Mouse (Mus musculus): ENCODE data around the gene E330017A01Rik.

Gene E330017A01Rik

GRCm38 (mm10) chr16:58627597-58628335 lies 10.8 kb downstream of the E330017A01Rik start:
- Histone ChIP-seq H3K36me3 (ENCODE audit: insufficient read depth, low read length) (no peaks in the 10 kb centered on the region), H3K4me1 (replicated peaks; ENCODE audit: low read depth, low read length) (peaks cover 16% of the 10 kb centered on the region), H3K27me3 (ENCODE audit: insufficient read depth, low read length) (no peaks in the 10 kb centered on the region), H3K4me3 (replicated peaks; ENCODE audit: low read length) (no peak overlapping the region), H3K9me3 (ENCODE audit: low read length) (no peaks in the 10 kb centered on the region)
- TF ChIP-seq CTCF (conservative IDR thresholded peaks at IDR 0.05; ENCODE audit: low read length) (no peak), NANOG (IDR thresholded peaks at IDR 0.05; ENCODE audit: borderline replicate concordance, low read length) (no peak)

GRCm38 (mm10) chr16:58623944-58624343 lies 14.6 kb downstream of the E330017A01Rik start:
- TF ChIP-seq CTCF (conservative IDR thresholded peaks at IDR 0.05; ENCODE audit: low read length) (peak; percentile 68), POU5F1 (IDR thresholded peaks at IDR 0.05; ENCODE audit: borderline replicate concordance, low read length) (no peak), NANOG (IDR thresholded peaks at IDR 0.05; ENCODE audit: borderline replicate concordance, low read length) (no peak)

GRCm38 (mm10) chr16:58623114-58623513 lies 15.4 kb downstream of the E330017A01Rik start:
- H3K4me1 ChIP-seq (replicated peaks; ENCODE audit: low read depth, low read length), result peaks cover 31% of the 10 kb centered on the region
- no peaks in the 10 kb centered on the region for H3K27me3 ChIP-seq (ENCODE audit: insufficient read depth, low read length)
- H3K4me3 ChIP-seq (replicated peaks; ENCODE audit: low read length), result no peak overlapping the region
- TF ChIP-seq POU5F1 (IDR thresholded peaks at IDR 0.05; ENCODE audit: borderline replicate concordance, low read length), result no peak
- no peak for TF ChIP-seq NANOG (IDR thresholded peaks at IDR 0.05; ENCODE audit: borderline replicate concordance, low read length)
- TF ChIP-seq CTCF (conservative IDR thresholded peaks at IDR 0.05; ENCODE audit: low read length), result no peak
- H3K9me3 ChIP-seq (ENCODE audit: low read length), result no peaks in the 10 kb centered on the region
- H3K36me3 ChIP-seq (ENCODE audit: insufficient read depth, low read length), result no peaks in the 10 kb centered on the region

More at GRCm38 (mm10) chr16:58623944-58624343, 14.6 kb downstream of the E330017A01Rik start:
- H3K9me3 ChIP-seq (ENCODE audit: low read length), result no peaks in the 10 kb centered on the region
- H3K27me3 ChIP-seq (ENCODE audit: insufficient read depth, low read length), result no peaks in the 10 kb centered on the region
- H3K4me3 ChIP-seq (replicated peaks; ENCODE audit: low read length), result no peak overlapping the region
- H3K4me1 ChIP-seq (replicated peaks; ENCODE audit: low read depth, low read length), result peaks cover 31% of the 10 kb centered on the region
- H3K36me3 ChIP-seq (ENCODE audit: insufficient read depth, low read length), result no peaks in the 10 kb centered on the region

- Histone ChIP-seq H3K4me3 (replicated peaks; ENCODE audit: low read length) (no peak overlapping the region), H3K9me3 (ENCODE audit: low read length) (no peaks in the 10 kb centered on the region), H3K36me3 (ENCODE audit: insufficient read depth, low read length) (no peaks in the 10 kb centered on the region), H3K4me1 (replicated peaks; ENCODE audit: low read depth, low read length) (peaks cover 31% of the 10 kb centered on the region), H3K27me3 (ENCODE audit: insufficient read depth, low read length) (no peaks in the 10 kb centered on the region)
- TF ChIP-seq NANOG (IDR thresholded peaks at IDR 0.05; ENCODE audit: borderline replicate concordance, low read length) (no peak), CTCF (conservative IDR thresholded peaks at IDR 0.05; ENCODE audit: low read length) (no peak), POU5F1 (IDR thresholded peaks at IDR 0.05; ENCODE audit: borderline replicate concordance, low read length) (no peak)
Measured at GRCm38 (mm10) chr16:58622377-58622776, 16.2 kb downstream of the E330017A01Rik start.

- TF ChIP-seq POU5F1 (IDR thresholded peaks at IDR 0.05; ENCODE audit: borderline replicate concordance, low read length), result no peak
- no peak for TF ChIP-seq NANOG (IDR thresholded peaks at IDR 0.05; ENCODE audit: borderline replicate concordance, low read length)
- TF ChIP-seq CTCF (conservative IDR thresholded peaks at IDR 0.05; ENCODE audit: low read length), result no peak
- H3K36me3 ChIP-seq (ENCODE audit: insufficient read depth, low read length), result no peaks in the 10 kb centered on the region
- no peak overlapping the region for H3K4me3 ChIP-seq (replicated peaks; ENCODE audit: low read length)
- no peaks in the 10 kb centered on the region for H3K9me3 ChIP-seq (ENCODE audit: low read length)
- H3K4me1 ChIP-seq (replicated peaks; ENCODE audit: low read depth, low read length), result peaks cover 26% of the 10 kb centered on the region
- no peaks in the 10 kb centered on the region for H3K27me3 ChIP-seq (ENCODE audit: insufficient read depth, low read length)
Measured at GRCm38 (mm10) chr16:58617346-58617745, 21.2 kb downstream of the E330017A01Rik start.

GRCm38 (mm10) chr16:58616878-58617277 lies 21.7 kb downstream of the E330017A01Rik start, which contains the start of gene Gm813:
TSS of gene Gm813 (minus strand) at chr16:58616978.
- no peak for TF ChIP-seq NANOG (IDR thresholded peaks at IDR 0.05; ENCODE audit: borderline replicate concordance, low read length)
- no peak for TF ChIP-seq POU5F1 (IDR thresholded peaks at IDR 0.05; ENCODE audit: borderline replicate concordance, low read length)
- no peak for TF ChIP-seq CTCF (conservative IDR thresholded peaks at IDR 0.05; ENCODE audit: low read length)
- no peaks in the 10 kb centered on the region for H3K27me3 ChIP-seq (ENCODE audit: insufficient read depth, low read length)
- no peaks in the 10 kb centered on the region for H3K36me3 ChIP-seq (ENCODE audit: insufficient read depth, low read length)
- no peaks in the 10 kb centered on the region for H3K9me3 ChIP-seq (ENCODE audit: low read length)
- H3K4me3 ChIP-seq (replicated peaks; ENCODE audit: low read length), result no peak within 1 kb of the TSS
- peaks cover 24% of the 10 kb centered on the region for H3K4me1 ChIP-seq (replicated peaks; ENCODE audit: low read depth, low read length)

- TF ChIP-seq POU5F1 (IDR thresholded peaks at IDR 0.05; ENCODE audit: borderline replicate concordance, low read length) (no peak), NANOG (IDR thresholded peaks at IDR 0.05; ENCODE audit: borderline replicate concordance, low read length) (no peak), CTCF (conservative IDR thresholded peaks at IDR 0.05; ENCODE audit: low read length) (no peak)
Measured at GRCm38 (mm10) chr16:58612969-58613368, 25.6 kb downstream of the E330017A01Rik start.

GRCm38 (mm10) chr16:58607101-58607500 lies 31.4 kb downstream of the E330017A01Rik start:
- no peak overlapping the region for H3K4me3 ChIP-seq (replicated peaks; ENCODE audit: low read length)
- TF ChIP-seq NANOG (IDR thresholded peaks at IDR 0.05; ENCODE audit: borderline replicate concordance, low read length), result no peak
- H3K36me3 ChIP-seq (ENCODE audit: insufficient read depth, low read length), result no peaks in the 10 kb centered on the region
- no peaks in the 10 kb centered on the region for H3K27me3 ChIP-seq (ENCODE audit: insufficient read depth, low read length)
- H3K9me3 ChIP-seq (ENCODE audit: low read length), result no peaks in the 10 kb centered on the region
- H3K4me1 ChIP-seq (replicated peaks; ENCODE audit: low read depth, low read length), result 0 out of 2 replicates have a peak, but pooled peaks cover 3% of the 10 kb centered on the region

More at GRCm38 (mm10) chr16:58612969-58613368, 25.6 kb downstream of the E330017A01Rik start:
- peaks cover 8% of the 10 kb centered on the region for H3K4me1 ChIP-seq (replicated peaks; ENCODE audit: low read depth, low read length)
- H3K36me3 ChIP-seq (ENCODE audit: insufficient read depth, low read length), result no peaks in the 10 kb centered on the region
- H3K27me3 ChIP-seq (ENCODE audit: insufficient read depth, low read length), result no peaks in the 10 kb centered on the region
- H3K4me3 ChIP-seq (replicated peaks; ENCODE audit: low read length), result no peak overlapping the region
- H3K9me3 ChIP-seq (ENCODE audit: low read length), result no peaks in the 10 kb centered on the region
